Mouse (Mus musculus): ENCODE measurements at regions not wholly inside any gene's neighbourhood (a gene's known extent, or its start where the extent isn't known, plus 50 kb on each side); places are given as distances from the start of the nearest gene placed in this dataset.
A peak's percentile ranks its signal among the peaks of the same experiment; 100 is the strongest.

GRCm38 (mm10) chr2:10826134-10826767 is 345.7 kb upstream of the Prkcq start:
- no peaks in the 10 kb centered on the region for H3K27me3 ChIP-seq (ENCODE audit: control insufficient read depth, insufficient read depth, low read length)
- DNase-seq (ENCODE audit: low spot score) (no peak), ATAC-seq (ENCODE audit: insufficient number of reproducible peaks, low FRiP score, low TSS enrichment, low read depth) (no peak)
- no peaks in the 10 kb centered on the region for H3K36me3 ChIP-seq (ENCODE audit: control insufficient read depth, insufficient read depth, low read length)
- H3K9me3 ChIP-seq (ENCODE audit: control insufficient read depth, low read length): no peaks in the 10 kb centered on the region
- WGBS: 86% methylated on average over 10 of the region's 10 CpGs
- H3K27ac ChIP-seq (replicated peaks; ENCODE audit: low read depth, low read length): no peak overlapping the region
- H3K4me3 ChIP-seq (ENCODE audit: low read depth, low read length): no peak overlapping the region
- H3K4me1 ChIP-seq (ENCODE audit: control insufficient read depth, insufficient read depth, low read length): no peaks in the 10 kb centered on the region
- no peak overlapping the region for H3K4me2 ChIP-seq (ENCODE audit: low read depth, severe bottlenecking)
- H3K9ac ChIP-seq (ENCODE audit: low read length): no peak overlapping the region

- Histone ChIP-seq H3K36me3 (ENCODE audit: control insufficient read depth, insufficient read depth, low read length) (no peaks in the 10 kb centered on the region), H3K4me1 (ENCODE audit: control insufficient read depth, insufficient read depth, low read length) (no peaks in the 10 kb centered on the region), H3K9me3 (ENCODE audit: control insufficient read depth, low read length) (no peaks in the 10 kb centered on the region), H3K4me2 (ENCODE audit: low read depth, severe bottlenecking) (no peak overlapping the region), H3K4me3 (ENCODE audit: low read depth, low read length) (no peak overlapping the region), H3K9ac (ENCODE audit: low read length) (no peak overlapping the region), H3K27me3 (ENCODE audit: control insufficient read depth, insufficient read depth, low read length) (no peaks in the 10 kb centered on the region), H3K27ac (replicated peaks; ENCODE audit: low read depth, low read length) (no peak overlapping the region)
- WGBS: 38% methylated on average over 5 of the region's 5 CpGs
- ATAC-seq (ENCODE audit: insufficient number of reproducible peaks, low FRiP score, low TSS enrichment, low read depth) (no peak), DNase-seq (ENCODE audit: low spot score) (peak; percentile 29)
These were observed 331.9 kb upstream of the Prkcq start for GRCm38 (mm10) chr2:10839976-10840375.

- Histone ChIP-seq H3K4me3 (ENCODE audit: low read depth, low read length) (no peak overlapping the region), H3K27ac (replicated peaks; ENCODE audit: low read depth, low read length) (no peak overlapping the region), H3K4me2 (ENCODE audit: low read depth, severe bottlenecking) (no peak overlapping the region), H3K9me3 (ENCODE audit: control insufficient read depth, low read length) (no peaks in the 10 kb centered on the region), H3K36me3 (ENCODE audit: control insufficient read depth, insufficient read depth, low read length) (no peaks in the 10 kb centered on the region), H3K4me1 (ENCODE audit: control insufficient read depth, insufficient read depth, low read length) (no peaks in the 10 kb centered on the region), H3K9ac (ENCODE audit: low read length) (no peak overlapping the region), H3K27me3 (ENCODE audit: control insufficient read depth, insufficient read depth, low read length) (no peaks in the 10 kb centered on the region)
- ATAC-seq (ENCODE audit: insufficient number of reproducible peaks, low FRiP score, low TSS enrichment, low read depth): no peak
- DNase-seq (ENCODE audit: low spot score): no peak
- 71% methylated on average over 8 of the region's 8 CpGs for WGBS
These were observed 310.1 kb upstream of the Prkcq start for GRCm38 (mm10) chr2:10861654-10862292.

- no peaks in the 10 kb centered on the region for H3K27me3 ChIP-seq (ENCODE audit: control insufficient read depth, insufficient read depth, low read length)
- no peaks in the 10 kb centered on the region for H3K4me1 ChIP-seq (ENCODE audit: control insufficient read depth, insufficient read depth, low read length)
- no peak overlapping the region for H3K4me2 ChIP-seq (ENCODE audit: low read depth, severe bottlenecking)
- no peaks in the 10 kb centered on the region for H3K36me3 ChIP-seq (ENCODE audit: control insufficient read depth, insufficient read depth, low read length)
- ATAC-seq (ENCODE audit: insufficient number of reproducible peaks, low FRiP score, low TSS enrichment, low read depth) (no peak), DNase-seq (ENCODE audit: low spot score) (no peak)
- H3K9me3 ChIP-seq (ENCODE audit: control insufficient read depth, low read length): no peaks in the 10 kb centered on the region
- H3K4me3 ChIP-seq (ENCODE audit: low read depth, low read length): no peak overlapping the region
- no peak overlapping the region for H3K9ac ChIP-seq (ENCODE audit: low read length)
- no peak overlapping the region for H3K27ac ChIP-seq (replicated peaks; ENCODE audit: low read depth, low read length)
- WGBS: 81% methylated on average over 2 of the region's 2 CpGs
These were observed 307.5 kb upstream of the Prkcq start for GRCm38 (mm10) chr2:10864451-10864850.

GRCm38 (mm10) chr2:10874303-10874702 is 297.6 kb upstream of the Prkcq start:
- Histone ChIP-seq H3K27me3 (ENCODE audit: control insufficient read depth, insufficient read depth, low read length) (no peaks in the 10 kb centered on the region), H3K4me2 (ENCODE audit: low read depth, severe bottlenecking) (no peak overlapping the region), H3K36me3 (ENCODE audit: control insufficient read depth, insufficient read depth, low read length) (no peaks in the 10 kb centered on the region), H3K4me1 (ENCODE audit: control insufficient read depth, insufficient read depth, low read length) (no peaks in the 10 kb centered on the region), H3K9me3 (ENCODE audit: control insufficient read depth, low read length) (no peaks in the 10 kb centered on the region), H3K9ac (ENCODE audit: low read length) (no peak overlapping the region), H3K27ac (replicated peaks; ENCODE audit: low read depth, low read length) (no peak overlapping the region), H3K4me3 (ENCODE audit: low read depth, low read length) (no peak overlapping the region)
- ATAC-seq (ENCODE audit: insufficient number of reproducible peaks, low FRiP score, low TSS enrichment, low read depth): no peak
- no peak for DNase-seq (ENCODE audit: low spot score)
- 86% methylated on average over 4 of the region's 4 CpGs for WGBS

- ATAC-seq (ENCODE audit: insufficient number of reproducible peaks, low FRiP score, low TSS enrichment, low read depth) (no peak), DNase-seq (ENCODE audit: low spot score) (no peak)
- Histone ChIP-seq H3K4me3 (ENCODE audit: low read depth, low read length) (no peak overlapping the region), H3K9me3 (ENCODE audit: control insufficient read depth, low read length) (no peaks in the 10 kb centered on the region), H3K4me1 (ENCODE audit: control insufficient read depth, insufficient read depth, low read length) (no peaks in the 10 kb centered on the region), H3K27me3 (ENCODE audit: control insufficient read depth, insufficient read depth, low read length) (no peaks in the 10 kb centered on the region), H3K9ac (ENCODE audit: low read length) (no peak overlapping the region), H3K4me2 (ENCODE audit: low read depth, severe bottlenecking) (no peak overlapping the region), H3K27ac (replicated peaks; ENCODE audit: low read depth, low read length) (no peak overlapping the region), H3K36me3 (ENCODE audit: control insufficient read depth, insufficient read depth, low read length) (no peaks in the 10 kb centered on the region)
- 83% methylated on average over 3 of the region's 3 CpGs for WGBS
These were observed 270.0 kb upstream of the Prkcq start for GRCm38 (mm10) chr2:10901926-10902325.

GRCm38 (mm10) chr2:10919955-10920354 is 252.0 kb upstream of the Prkcq start:
- Histone ChIP-seq H3K9ac (ENCODE audit: low read length) (no peak overlapping the region), H3K27me3 (ENCODE audit: control insufficient read depth, insufficient read depth, low read length) (no peaks in the 10 kb centered on the region), H3K4me2 (ENCODE audit: low read depth, severe bottlenecking) (no peak overlapping the region), H3K27ac (replicated peaks; ENCODE audit: low read depth, low read length) (no peak overlapping the region), H3K4me3 (ENCODE audit: low read depth, low read length) (no peak overlapping the region), H3K9me3 (ENCODE audit: control insufficient read depth, low read length) (no peaks in the 10 kb centered on the region), H3K4me1 (ENCODE audit: control insufficient read depth, insufficient read depth, low read length) (no peaks in the 10 kb centered on the region), H3K36me3 (ENCODE audit: control insufficient read depth, insufficient read depth, low read length) (no peaks in the 10 kb centered on the region)
- no peak for DNase-seq (ENCODE audit: low spot score)
- ATAC-seq (ENCODE audit: insufficient number of reproducible peaks, low FRiP score, low TSS enrichment, low read depth): no peak

GRCm38 (mm10) chr2:10920686-10921485 is 251.0 kb upstream of the Prkcq start:
- DNase-seq (ENCODE audit: low spot score) (no peak), ATAC-seq (ENCODE audit: insufficient number of reproducible peaks, low FRiP score, low TSS enrichment, low read depth) (no peak)
- no peak overlapping the region for H3K9ac ChIP-seq (ENCODE audit: low read length)
- no peaks in the 10 kb centered on the region for H3K36me3 ChIP-seq (ENCODE audit: control insufficient read depth, insufficient read depth, low read length)
- WGBS: 62% methylated on average over 8 of the region's 8 CpGs
- H3K4me2 ChIP-seq (ENCODE audit: low read depth, severe bottlenecking): no peak overlapping the region
- no peaks in the 10 kb centered on the region for H3K4me1 ChIP-seq (ENCODE audit: control insufficient read depth, insufficient read depth, low read length)
- no peak overlapping the region for H3K27ac ChIP-seq (replicated peaks; ENCODE audit: low read depth, low read length)
- H3K27me3 ChIP-seq (ENCODE audit: control insufficient read depth, insufficient read depth, low read length): no peaks in the 10 kb centered on the region
- no peak overlapping the region for H3K4me3 ChIP-seq (ENCODE audit: low read depth, low read length)
- no peaks in the 10 kb centered on the region for H3K9me3 ChIP-seq (ENCODE audit: control insufficient read depth, low read length)

All from limb, embryonic 11.5 days (tissue).